In genomic region chr2:119328546-119328945, GRCm38 (mm10) we compare ENCODE assay signal across 8 mouse cellular contexts. TPM values are rescaled to one million over a fixed set of nuclear protein-coding genes. Genes with fewer than 3 reads are reported as not detected.
DNase-seq lines count a peak whose midpoint lies in the region; ATAC-seq and TF ChIP-seq lines count a peak whose summit lies in the region.
"Had no signal": no experiment of that assay in that cellular context is flagged by ENCODE, and none has a peak within 500 bp of the region (broad histone marks: within the 10 kb centered on the region; RNA-seq: fewer than 3 reads in every experiment).

No protein-coding gene starts in this region.

- TF ChIP-seq CTCF in liver, adult 2 months (IDR thresholded peaks at IDR 0.05; ENCODE audit: low read depth, low read length): no peak
- no peak for TF ChIP-seq CTCF in intestine, postnatal 0 days (IDR thresholded peaks at IDR 0.05; ENCODE audit: low read depth)
- no peak for TF ChIP-seq CTCF in small intestine, adult 2 months (IDR thresholded peaks at IDR 0.05; ENCODE audit: extremely low read depth, insufficient read length, insufficient replicate concordance, low read depth, low read length)

- peak overlapping the region; percentile 58 for H3K4me3 ChIP-seq in liver, adult 2 months (ENCODE audit: insufficient read depth, low read depth, low read length)
- peak overlapping the region; percentile 65 for H3K4me3 ChIP-seq in heart, embryonic 16.5 days (ENCODE audit: low read length)
- H3K4me3 ChIP-seq in intestine, postnatal 0 days (ENCODE audit: low read depth, low read length): peak overlapping the region; percentile 55; the same call in 1 of the 2 replicates
- peak overlapping the region; percentile 34; the same call in 1 of the 2 replicates for H3K4me3 ChIP-seq in small intestine, adult 2 months (ENCODE audit: low read depth, low read length)

- no peak overlapping the region for H3K27ac ChIP-seq in liver, adult 2 months (replicated peaks; ENCODE audit: insufficient read depth, low read depth, low read length)
- H3K27ac ChIP-seq in heart, embryonic 16.5 days (ENCODE audit: low read length): peak overlapping the region; percentile 13; the same call in 1 of the 2 replicates
- no peak overlapping the region for H3K27ac ChIP-seq in intestine, postnatal 0 days (ENCODE audit: low read depth, low read length)
- peak overlapping the region; percentile 22; the same call in 1 of the 2 replicates for H3K27ac ChIP-seq in small intestine, adult 2 months (ENCODE audit: insufficient read depth, low read depth, low read length)

- peak overlapping the region; percentile 85 for H3K4me2 ChIP-seq in heart, embryonic 16.5 days (ENCODE audit: low read depth, low read length)
- peak overlapping the region; percentile 98 for H3K4me2 ChIP-seq in intestine, postnatal 0 days (replicated peaks; ENCODE audit: low read depth)

- no peaks in the 10 kb centered on the region for H3K9me3 ChIP-seq in heart, embryonic 16.5 days (replicated peaks; ENCODE audit: control insufficient read depth, low read length)
- no peaks in the 10 kb centered on the region for H3K9me3 ChIP-seq in intestine, postnatal 0 days (ENCODE audit: control insufficient read depth)

- H3K36me3 ChIP-seq in liver, adult 2 months (ENCODE audit: control insufficient read depth, insufficient read depth, low read length): no peaks in the 10 kb centered on the region
- H3K36me3 ChIP-seq in heart, embryonic 16.5 days (ENCODE audit: control insufficient read depth, insufficient read depth): no peaks in the 10 kb centered on the region
- H3K36me3 ChIP-seq in intestine, postnatal 0 days (ENCODE audit: control insufficient read depth, insufficient read depth): peaks cover 4% of the 10 kb centered on the region; the same call in 1 of the 2 replicates
- peaks cover 18% of the 10 kb centered on the region for H3K36me3 ChIP-seq in small intestine, adult 2 months (ENCODE audit: control insufficient read depth, insufficient read depth, low read length)

- H3K9ac ChIP-seq in liver, adult 2 months (ENCODE audit: low read depth, low read length): peak overlapping the region; percentile 26; the same call in 1 of the 2 replicates
- peak overlapping the region; percentile 54 for H3K9ac ChIP-seq in heart, embryonic 16.5 days (ENCODE audit: low read length)
- no peak overlapping the region for H3K9ac ChIP-seq in intestine, postnatal 0 days (ENCODE audit: low read depth, low read length)

- H3K4me1 ChIP-seq in liver, adult 2 months (ENCODE audit: control insufficient read depth, insufficient read depth, low read length): peaks cover 3% of the 10 kb centered on the region; the same call in 1 of the 2 replicates
- peaks cover 14% of the 10 kb centered on the region for H3K4me1 ChIP-seq in heart, embryonic 16.5 days (ENCODE audit: control insufficient read depth, insufficient read depth, low read length)
- peaks cover 5% of the 10 kb centered on the region for H3K4me1 ChIP-seq in intestine, postnatal 0 days (replicated peaks; ENCODE audit: control insufficient read depth, insufficient read depth, low read length)
- H3K4me1 ChIP-seq in small intestine, adult 2 months (ENCODE audit: control insufficient read depth, insufficient read depth, insufficient read length, low read length): peaks cover 12% of the 10 kb centered on the region

- 58% methylated on average over 5 of the region's 5 CpGs for WGBS in liver, adult 2 months
- WGBS in heart, embryonic 16.5 days: 44% methylated on average over 5 of the region's 5 CpGs
- 42% methylated on average over 5 of the region's 5 CpGs for WGBS in intestine, postnatal 0 days
- WGBS in small intestine, adult 2 months: 47% methylated on average over 5 of the region's 5 CpGs

- ATAC-seq in heart, embryonic 16.5 days (replicated peaks; ENCODE audit: extremely low read depth, insufficient read depth, low FRiP score): no peak
- no peak for ATAC-seq in intestine, postnatal 0 days

- DNase-seq in liver, adult 2 months (ENCODE audit: extremely low read depth, low read depth, low spot score): no peak
- DNase-seq in liver: no peak
- DNase-seq in thymus, postnatal 10 days (ENCODE audit: low spot score in 2 of 2): no peak
- DNase-seq in left cerebral cortex, adult 11 months (ENCODE audit: low spot score): no peak
- DNase-seq: layer of hippocampus, adult 9-11 months had no signal

- no peak for TF ChIP-seq POLR2A in liver, adult 2 months (IDR thresholded peaks at IDR 0.05; ENCODE audit: extremely low read depth, insufficient read depth, low read length)
- TF ChIP-seq POLR2A in small intestine, adult 2 months (IDR thresholded peaks at IDR 0.05; ENCODE audit: low read depth, low read length): no peak

- peaks cover 9% of the 10 kb centered on the region; the same call in 1 of the 2 replicates for H3K79me2 ChIP-seq in liver, adult 2 months (ENCODE audit: control insufficient read depth, insufficient read depth, low read length)

- H3K27me3 ChIP-seq in liver, adult 2 months (ENCODE audit: control insufficient read depth, insufficient read depth, low read length): peaks cover 17% of the 10 kb centered on the region
- peaks cover 58% of the 10 kb centered on the region for H3K27me3 ChIP-seq in heart, embryonic 16.5 days (ENCODE audit: control insufficient read depth, insufficient read depth, low read length)
- H3K27me3 ChIP-seq in intestine, postnatal 0 days (replicated peaks; ENCODE audit: control insufficient read depth, insufficient read depth, low read length): peaks cover 20% of the 10 kb centered on the region
- H3K27me3 ChIP-seq in small intestine, adult 2 months (ENCODE audit: control insufficient read depth, insufficient read depth, low read length): no peaks in the 10 kb centered on the region

RNA-seq across cellular contexts. Expression of gene Dll4, which starts 3.0 kb away (rescaled TPM):
- 3.0 and 5.2 TPM in 2 replicates for total RNA-seq in liver, adult 2 months (2014; rRNA removed)
- polyA plus RNA-seq in liver, adult 2 months (2012; rRNA removed): 3.1 and 4.1 TPM in 2 replicates
- polyA plus RNA-seq in heart, embryonic 16.5 days (2015; fragmentation: Nextera tagmentation; extraction: Ambion mirVana): 14.1 TPM in 2 replicates
- 3.7 and 4.1 TPM in 2 replicates for polyA plus RNA-seq in intestine, postnatal 0 days (2015; fragmentation: Nextera tagmentation; extraction: Ambion mirVana)
- 9.8 and 22.1 TPM in 2 replicates for polyA plus RNA-seq in small intestine, adult 2 months (2012; rRNA removed)

RNA-seq across cellular contexts. Expression of gene Chac1, which starts 22.5 kb away (rescaled TPM):
- total RNA-seq in liver, adult 2 months (2014; rRNA removed): 3.2 and 5.5 TPM in 2 replicates
- polyA plus RNA-seq in liver, adult 2 months (2012; rRNA removed): 4.1 and 6.1 TPM in 2 replicates
- polyA plus RNA-seq in heart, embryonic 16.5 days (2015; fragmentation: Nextera tagmentation; extraction: Ambion mirVana): 0.42 and 0.50 TPM in 2 replicates
- 1.1 and 1.4 TPM in 2 replicates for polyA plus RNA-seq in intestine, postnatal 0 days (2015; fragmentation: Nextera tagmentation; extraction: Ambion mirVana)
- polyA plus RNA-seq in small intestine, adult 2 months (2012; rRNA removed): 5.8 and 6.9 TPM in 2 replicates

RNA-seq across cellular contexts. Expression of gene Vps18, which starts 40.0 kb away (rescaled TPM):
- 4.4 and 7.5 TPM in 2 replicates for total RNA-seq in liver, adult 2 months (2014; rRNA removed)
- 13.4 and 14.8 TPM in 2 replicates for polyA plus RNA-seq in liver, adult 2 months (2012; rRNA removed)
- 13.3 and 13.6 TPM in 2 replicates for polyA plus RNA-seq in heart, embryonic 16.5 days (2015; fragmentation: Nextera tagmentation; extraction: Ambion mirVana)
- 21.8 and 24.3 TPM in 2 replicates for polyA plus RNA-seq in intestine, postnatal 0 days (2015; fragmentation: Nextera tagmentation; extraction: Ambion mirVana)
- polyA plus RNA-seq in small intestine, adult 2 months (2012; rRNA removed): 11.3 and 22.9 TPM in 2 replicates

RNA-seq across cellular contexts. Expression of gene Rhov, which starts 57.5 kb away (rescaled TPM):
- total RNA-seq in liver, adult 2 months (2014; rRNA removed): not detected in 2 replicates
- not detected in 2 replicates for polyA plus RNA-seq in liver, adult 2 months (2012; rRNA removed)
- 1.0 and 1.3 TPM in 2 replicates for polyA plus RNA-seq in heart, embryonic 16.5 days (2015; fragmentation: Nextera tagmentation; extraction: Ambion mirVana)
- polyA plus RNA-seq in intestine, postnatal 0 days (2015; fragmentation: Nextera tagmentation; extraction: Ambion mirVana): 1.3 TPM in 2 replicates
- 2.1 and 3.0 TPM in 2 replicates for polyA plus RNA-seq in small intestine, adult 2 months (2012; rRNA removed)

Comparison
In these comparisons a context has a peak if more than half of its experiments do, and no peak if none do; other contexts are left out.
1. H3K27ac ChIP-seq: peak in heart, embryonic 16.5 days (single experiment) and small intestine, adult 2 months (single experiment); none in liver, adult 2 months (single experiment) and intestine, postnatal 0 days (single experiment).
2. Peak in every context shown above with its lines, with median percentiles within 50 percentile points of each other: H3K4me3 ChIP-seq.